Mouse (Mus musculus): Measurements from ENCODE around the gene Txlna.

The Txlna gene

DNA sequence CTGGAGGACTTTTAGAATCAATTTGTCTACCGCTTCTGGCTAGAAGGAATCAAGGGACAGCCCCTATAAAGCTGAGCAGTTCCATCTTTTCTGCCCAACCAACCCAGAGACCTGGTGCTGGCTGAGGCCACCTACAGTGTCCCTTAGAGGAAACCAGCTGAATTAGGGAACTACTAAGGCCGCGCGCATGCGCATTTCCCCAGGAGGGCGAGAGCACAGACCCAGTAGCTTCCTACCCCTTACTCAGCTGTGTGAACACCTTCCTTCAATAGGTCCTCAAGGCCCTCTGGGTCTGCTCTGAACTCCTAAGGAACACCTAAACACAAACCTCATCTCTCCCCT, 15.9 kb downstream of the Txlna start:
- DNase-seq (ENCODE audit: low read depth, low spot score), result no peak

GRCm38 (mm10) chr4:129624281-129625028, 16.4 kb downstream of the Txlna start:
- DNase-seq (ENCODE audit: low read depth, low spot score), result peak; percentile 65

GRCm38 (mm10) chr4:129623681-129624091, 17.2 kb downstream of the Txlna start, which contains the start of gene Ccdc28b:
Ccdc28b (minus strand) TSS chr4:129623947.
- no peak for DNase-seq (ENCODE audit: low read depth, low spot score)

DNA sequence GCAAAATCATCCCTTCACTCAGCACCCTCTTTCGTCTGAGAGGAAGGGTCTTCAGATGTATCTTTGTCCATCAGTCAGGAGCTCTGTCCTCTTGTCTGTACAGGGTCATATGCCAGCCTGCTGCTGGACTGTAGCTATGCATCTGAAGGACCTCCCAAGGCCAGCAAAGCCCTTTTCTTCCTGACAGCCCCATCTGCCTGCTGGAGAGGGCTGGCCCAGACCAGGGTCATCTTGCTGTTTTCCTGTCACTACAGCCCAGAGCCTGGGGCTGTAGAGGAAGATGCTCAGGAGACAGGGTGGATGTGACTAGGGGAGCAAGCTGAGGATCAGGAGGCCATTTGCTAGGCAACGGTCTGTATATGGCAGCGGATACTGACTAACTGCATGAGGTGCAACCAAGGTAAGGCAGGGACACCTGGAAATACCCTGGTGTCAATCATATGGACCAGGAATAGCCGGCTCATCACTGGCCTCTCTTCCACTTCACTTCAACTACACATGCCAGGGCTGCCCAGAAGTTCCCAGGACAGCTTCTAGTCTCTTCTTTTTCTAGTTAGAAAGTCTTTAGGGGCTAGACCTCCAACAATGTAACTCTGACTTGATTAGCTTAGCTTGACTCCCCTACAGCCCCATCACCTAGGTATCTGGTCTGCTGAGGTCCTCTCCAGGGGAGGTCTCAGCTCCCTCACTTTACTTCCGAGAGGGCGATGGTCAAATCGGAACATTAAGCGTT, 17.9 kb downstream of the Txlna start:
- DNase-seq (ENCODE audit: low read depth, low spot score), result no peak

DNA sequence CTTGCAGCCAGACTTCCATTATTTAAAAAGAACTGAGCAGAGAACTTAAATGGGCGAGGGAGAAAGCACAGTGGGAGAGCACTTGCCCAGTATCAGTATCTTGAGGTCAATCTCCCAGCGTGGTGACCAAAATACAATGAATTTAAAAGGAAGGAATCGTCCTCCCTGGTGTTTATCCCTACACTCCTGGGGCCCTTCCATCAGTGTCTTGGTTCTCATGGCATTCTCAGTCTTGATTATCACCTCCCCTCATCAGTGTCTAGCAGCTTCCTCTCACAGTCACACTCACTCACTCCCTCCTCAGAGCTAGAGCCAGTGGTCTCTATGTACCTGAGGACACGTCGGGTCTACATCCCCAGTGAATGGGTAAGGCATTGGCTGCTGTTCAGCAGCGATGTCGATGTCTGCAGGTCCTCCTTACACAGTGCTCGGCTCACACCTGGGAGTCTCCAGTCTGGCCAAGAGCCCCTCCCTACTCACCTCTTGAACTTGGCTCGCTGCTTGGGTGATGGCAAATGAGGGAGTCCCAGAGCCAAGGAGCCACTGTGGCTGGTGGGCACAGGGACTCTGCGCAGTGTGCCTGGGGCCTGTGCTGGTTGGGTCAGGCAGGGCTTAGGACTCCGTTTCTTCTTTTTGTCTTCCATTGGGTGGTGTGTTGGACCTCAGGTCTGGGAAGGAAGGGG, 18.6 kb downstream of the Txlna start:
- no peak for DNase-seq (ENCODE audit: low read depth, low spot score)

GRCm38 (mm10) chr4:129621283-129621841, 19.5 kb downstream of the Txlna start:
- no peak for DNase-seq (ENCODE audit: low read depth, low spot score)

DNA sequence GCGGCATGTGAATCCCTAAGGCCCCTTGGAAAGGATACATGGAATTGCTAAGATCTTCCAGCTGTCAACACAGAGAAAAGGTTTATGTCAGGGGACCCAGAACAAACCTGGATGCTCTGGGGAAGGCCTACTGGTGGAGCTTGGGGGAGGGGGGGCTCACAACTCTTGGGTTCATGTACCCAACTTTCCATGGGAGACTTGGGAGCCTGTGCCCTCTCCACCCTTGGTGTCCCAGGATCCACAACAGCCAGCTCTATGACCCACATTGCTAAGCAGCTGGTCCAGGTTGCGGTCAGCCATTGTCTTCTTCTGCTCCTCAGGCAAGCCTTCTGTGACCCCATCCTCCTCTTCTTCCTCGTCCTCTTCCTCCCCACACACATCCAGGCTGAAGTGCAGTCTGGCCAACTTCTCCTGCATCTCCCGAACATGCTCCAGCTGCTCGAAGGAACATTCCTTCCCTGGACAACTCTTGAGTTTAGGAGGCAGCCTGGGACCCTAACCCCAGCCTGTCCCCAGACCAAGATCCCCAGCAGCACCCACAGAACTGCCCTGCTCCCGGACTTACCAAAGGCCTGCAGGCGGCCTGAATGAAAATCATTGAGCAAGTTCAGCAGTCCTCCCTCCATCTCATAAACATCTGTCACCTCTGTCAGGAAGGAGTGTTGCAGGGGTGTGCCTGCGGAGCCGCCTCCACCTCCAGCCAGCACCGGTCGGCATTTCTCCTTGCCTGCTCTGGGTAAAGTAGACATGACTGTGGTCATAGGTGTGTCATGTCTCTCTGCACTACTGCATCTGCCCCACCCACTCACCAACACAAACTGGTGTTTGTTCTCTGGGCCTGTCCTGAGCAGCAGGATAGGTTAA, 20.2 kb downstream of the Txlna start:
- DNase-seq (ENCODE audit: low read depth, low spot score), result no peak

- DNase-seq (ENCODE audit: low read depth, low spot score), result peak; percentile 88
Measured at GRCm38 (mm10) chr4:129618786-129619691, 21.8 kb downstream of the Txlna start, which contains the start of gene Iqcc. Iqcc (minus strand) TSS chr4:129619099.

GRCm38 (mm10) chr4:129618031-129618430, 22.8 kb downstream of the Txlna start:
- DNase-seq (ENCODE audit: low read depth, low spot score), result no peak

GRCm38 (mm10) chr4:129617121-129617641, 23.7 kb downstream of the Txlna start:
- no peak for DNase-seq (ENCODE audit: low read depth, low spot score)

DNA sequence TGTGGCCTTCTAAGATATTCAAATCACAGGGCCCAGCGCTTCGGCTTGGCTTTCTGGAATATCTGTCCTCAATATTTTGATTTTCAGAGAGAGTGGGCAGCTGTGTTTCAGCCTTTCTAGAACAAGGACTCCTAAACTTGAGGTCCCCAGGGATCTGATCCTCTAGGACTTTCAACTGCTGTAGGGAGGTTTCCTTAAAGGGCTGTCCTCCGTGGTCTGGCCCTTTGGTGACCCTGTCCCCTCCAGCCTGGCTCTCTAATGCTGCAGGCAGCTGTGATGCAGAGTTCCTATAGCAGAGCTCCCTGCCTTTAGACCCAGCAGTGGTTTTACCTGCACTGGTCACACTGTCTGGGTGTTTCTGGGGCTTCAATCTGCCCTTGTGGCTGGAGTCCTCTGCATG, 24.2 kb downstream of the Txlna start:
- no peak for DNase-seq (ENCODE audit: low read depth, low spot score)

GRCm38 (mm10) chr4:129615801-129616290, 25.0 kb downstream of the Txlna start:
- no peak for DNase-seq (ENCODE audit: low read depth, low spot score)

- no peak for DNase-seq (ENCODE audit: low read depth, low spot score)
Measured at GRCm38 (mm10) chr4:129614093-129614492, 26.8 kb downstream of the Txlna start, which contains the start of gene Dcdc2b. Dcdc2b (minus strand) TSS chr4:129614257.

- DNase-seq (ENCODE audit: low read depth, low spot score), result no peak
Measured at GRCm38 (mm10) chr4:129610472-129610871, 30.4 kb downstream of the Txlna start.

GRCm38 (mm10) chr4:129610026-129610425, 30.8 kb downstream of the Txlna start:
- DNase-seq (ENCODE audit: low read depth, low spot score), result no peak

GRCm38 (mm10) chr4:129609139-129609631, 31.7 kb downstream of the Txlna start:
- no peak for DNase-seq (ENCODE audit: low read depth, low spot score)

- peak; percentile 79 for DNase-seq (ENCODE audit: low read depth, low spot score)
Measured at GRCm38 (mm10) chr4:129608426-129609025, 32.3 kb downstream of the Txlna start.

DNA sequence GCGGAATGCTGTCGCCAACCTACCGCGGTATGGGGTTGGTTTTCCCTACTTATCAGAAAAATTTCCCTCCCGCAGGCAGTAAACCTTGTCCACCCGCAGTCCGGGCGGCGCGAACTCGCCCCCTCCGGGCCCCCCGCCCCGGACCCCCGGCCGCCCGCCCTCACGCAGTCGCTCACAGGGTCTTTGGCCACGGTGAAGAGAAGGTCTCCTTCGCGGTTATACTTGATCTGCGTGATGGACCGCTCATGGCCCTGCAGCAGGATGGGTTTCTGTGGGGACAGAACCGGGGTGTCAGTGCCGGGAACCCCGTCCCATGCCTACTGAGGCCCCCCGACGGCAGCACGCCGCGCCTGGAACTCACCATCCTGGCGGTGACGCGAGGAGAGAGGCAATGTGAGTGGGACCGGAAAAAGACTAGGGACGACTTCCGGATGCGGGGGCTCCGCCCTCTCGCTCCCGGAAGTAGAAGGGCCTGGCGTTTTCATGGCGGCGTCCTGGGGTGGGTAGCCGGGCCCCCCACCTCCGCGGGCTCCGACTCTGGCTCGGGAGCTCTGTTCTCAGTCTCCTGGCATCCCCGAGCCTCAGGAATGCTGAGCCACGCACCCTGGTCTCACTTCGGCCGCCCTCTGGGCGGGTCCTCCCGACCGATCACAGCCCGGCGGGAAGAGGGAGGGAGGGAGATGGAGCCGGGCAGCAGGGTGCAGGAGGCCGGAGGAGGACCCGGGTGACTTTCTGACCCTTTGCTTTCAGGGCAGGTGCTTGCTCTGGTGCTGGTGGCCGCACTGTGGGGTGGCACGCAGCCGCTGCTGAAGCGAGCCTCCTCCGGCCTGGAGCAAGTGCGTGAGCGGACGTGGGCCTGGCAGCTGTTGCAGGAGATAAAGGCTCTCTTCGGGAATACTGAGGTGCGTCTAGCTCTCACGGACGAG, 40.4 kb downstream of the Txlna start, which contains the start of the genes Eif3i and Tmem234:
Gene Eif3i (minus strand): TSS at position 416 of the 926 bp plus-strand sequence.
Gene Tmem234 (plus strand): TSS at position 436 of the 926 bp plus-strand sequence.
- peak; percentile 68 for DNase-seq (ENCODE audit: low read depth, low spot score)
